Mouse (Mus musculus): ENCODE results near the gene Atp6v1g2. TPM values are rescaled to one million over a fixed set of nuclear protein-coding genes. Genes with fewer than 3 reads are reported as not detected.

The Atp6v1g2 gene
- polyA plus RNA-seq, 1 experiment from 2014 or later, result 4.1 TPM

GRCm38 (mm10) chr17:35251162-35251719 is 17.8 kb downstream of the Atp6v1g2 start:
- H3K9ac ChIP-seq (ENCODE audit: low read depth, low read length), result no peak overlapping the region
- no peak for ATAC-seq
- no peaks in the 10 kb centered on the region for H3K27me3 ChIP-seq (replicated peaks; ENCODE audit: control insufficient read depth, insufficient read depth, low read length)
- no peak overlapping the region for H3K4me3 ChIP-seq (ENCODE audit: low read depth, low read length)
- no peaks in the 10 kb centered on the region for H3K9me3 ChIP-seq (ENCODE audit: control insufficient read depth)
- no peak overlapping the region for H3K4me2 ChIP-seq (replicated peaks; ENCODE audit: low read depth)
- 80% methylated on average over 15 of the region's 15 CpGs for WGBS
- no peaks in the 10 kb centered on the region for H3K4me1 ChIP-seq (replicated peaks; ENCODE audit: control insufficient read depth, insufficient read depth, low read length)
- H3K27ac ChIP-seq (ENCODE audit: low read depth, low read length), result no peak overlapping the region
- peaks cover 76% of the 10 kb centered on the region for H3K36me3 ChIP-seq (ENCODE audit: control insufficient read depth, insufficient read depth)
- no peak for TF ChIP-seq CTCF (IDR thresholded peaks at IDR 0.05; ENCODE audit: low read depth)

DNA sequence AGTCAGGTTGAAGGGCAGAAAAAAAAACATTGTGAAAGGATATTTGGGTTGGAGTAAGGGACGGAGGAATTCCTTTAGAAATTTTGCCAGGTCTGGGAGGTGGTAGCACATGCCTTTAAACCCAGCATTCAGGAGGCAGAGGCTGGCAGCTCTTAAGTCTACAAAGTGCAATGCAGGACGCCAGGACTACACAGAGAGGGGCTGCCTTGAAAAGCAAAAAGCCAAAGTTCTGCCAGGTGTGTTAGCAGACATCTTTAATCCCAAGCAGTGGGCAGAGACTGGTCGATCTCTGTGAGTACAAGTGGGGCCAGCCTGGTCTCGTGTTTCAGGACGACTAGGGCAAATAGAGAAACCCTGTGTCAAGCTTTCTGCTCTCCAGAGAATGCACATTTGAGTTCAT is 18.5 kb downstream of the Atp6v1g2 start:
- Histone ChIP-seq H3K4me3 (ENCODE audit: low read depth, low read length) (no peak overlapping the region), H3K27ac (ENCODE audit: low read depth, low read length) (no peak overlapping the region), H3K4me2 (replicated peaks; ENCODE audit: low read depth) (no peak overlapping the region), H3K27me3 (replicated peaks; ENCODE audit: control insufficient read depth, insufficient read depth, low read length) (no peaks in the 10 kb centered on the region), H3K4me1 (replicated peaks; ENCODE audit: control insufficient read depth, insufficient read depth, low read length) (no peaks in the 10 kb centered on the region), H3K9me3 (ENCODE audit: control insufficient read depth) (no peaks in the 10 kb centered on the region), H3K36me3 (ENCODE audit: control insufficient read depth, insufficient read depth) (peaks cover 68% of the 10 kb centered on the region), H3K9ac (ENCODE audit: low read depth, low read length) (no peak overlapping the region)
- ATAC-seq, result no peak
- 78% methylated on average over 5 of the region's 5 CpGs for WGBS
- no peak for TF ChIP-seq CTCF (IDR thresholded peaks at IDR 0.05; ENCODE audit: low read depth)

GRCm38 (mm10) chr17:35252619-35253292 is 19.3 kb downstream of the Atp6v1g2 start:
- no peak for ATAC-seq
- Histone ChIP-seq H3K27ac (ENCODE audit: low read depth, low read length) (no peak overlapping the region), H3K4me2 (replicated peaks; ENCODE audit: low read depth) (no peak overlapping the region), H3K4me1 (replicated peaks; ENCODE audit: control insufficient read depth, insufficient read depth, low read length) (no peaks in the 10 kb centered on the region), H3K9me3 (ENCODE audit: control insufficient read depth) (no peaks in the 10 kb centered on the region), H3K36me3 (ENCODE audit: control insufficient read depth, insufficient read depth) (peaks cover 61% of the 10 kb centered on the region), H3K9ac (ENCODE audit: low read depth, low read length) (no peak overlapping the region), H3K27me3 (replicated peaks; ENCODE audit: control insufficient read depth, insufficient read depth, low read length) (no peaks in the 10 kb centered on the region), H3K4me3 (ENCODE audit: low read depth, low read length) (no peak overlapping the region)
- 80% methylated on average over 18 of the region's 18 CpGs for whole genome bisulfite sequencing
- no peak for TF ChIP-seq CTCF (IDR thresholded peaks at IDR 0.05; ENCODE audit: low read depth)

- no peak overlapping the region for H3K9ac ChIP-seq (ENCODE audit: low read depth, low read length)
- no peak for ATAC-seq
- no peak for TF ChIP-seq CTCF (IDR thresholded peaks at IDR 0.05; ENCODE audit: low read depth)
- no peak overlapping the region for H3K4me2 ChIP-seq (replicated peaks; ENCODE audit: low read depth)
- no peak overlapping the region for H3K27ac ChIP-seq (ENCODE audit: low read depth, low read length)
- no peak overlapping the region for H3K4me3 ChIP-seq (ENCODE audit: low read depth, low read length)
- H3K9me3 ChIP-seq (ENCODE audit: control insufficient read depth), result no peaks in the 10 kb centered on the region
- no peaks in the 10 kb centered on the region for H3K4me1 ChIP-seq (replicated peaks; ENCODE audit: control insufficient read depth, insufficient read depth, low read length)
- 83% methylated on average over 32 of the region's 32 CpGs for WGBS
- peaks cover 53% of the 10 kb centered on the region for H3K36me3 ChIP-seq (ENCODE audit: control insufficient read depth, insufficient read depth)
- H3K27me3 ChIP-seq (replicated peaks; ENCODE audit: control insufficient read depth, insufficient read depth, low read length), result no peaks in the 10 kb centered on the region
Measured at GRCm38 (mm10) chr17:35253293-35254093, 20.0 kb downstream of the Atp6v1g2 start.

GRCm38 (mm10) chr17:35254241-35255098 is 21.0 kb downstream of the Atp6v1g2 start:
- TF ChIP-seq CTCF (IDR thresholded peaks at IDR 0.05; ENCODE audit: low read depth), result peak; percentile 87
- Histone ChIP-seq H3K27ac (ENCODE audit: low read depth, low read length) (no peak overlapping the region), H3K27me3 (replicated peaks; ENCODE audit: control insufficient read depth, insufficient read depth, low read length) (no peaks in the 10 kb centered on the region), H3K9me3 (ENCODE audit: control insufficient read depth) (no peaks in the 10 kb centered on the region), H3K4me1 (replicated peaks; ENCODE audit: control insufficient read depth, insufficient read depth, low read length) (no peaks in the 10 kb centered on the region), H3K9ac (ENCODE audit: low read depth, low read length) (no peak overlapping the region), H3K4me2 (replicated peaks; ENCODE audit: low read depth) (no peak overlapping the region), H3K36me3 (ENCODE audit: control insufficient read depth, insufficient read depth) (peaks cover 43% of the 10 kb centered on the region), H3K4me3 (ENCODE audit: low read depth, low read length) (no peak overlapping the region)
- 58% methylated on average over 11 of the region's 11 CpGs for WGBS
- ATAC-seq, result 0 out of 2 replicates have a peak, but pooled peaks have one; percentile 25
